Mouse (Mus musculus) gastrocnemius, postnatal 10 days (tissue): ENCODE results near the gene Gm44579. TPM values are rescaled to one million over a fixed set of nuclear protein-coding genes. Genes with fewer than 3 reads are reported as not detected.

Source experiments
- total RNA-seq, 2 experiments: library from RNA; stranded (reverse); gene quantifications; 2 replicates each; pipeline ENCODE4 v1.2.3; 2021

Gm44579 gene
- total RNA-seq, 2 experiments from 2014 or later: not detected

Other genes starting within 250 kb of the Gm44579 start
- 10 to 100 TPM; 33.3 to 33.7 TPM for gene Col2a1, start 216.3 kb downstream of the Gm44579 start, total RNA-seq
- 1,000 to 10,000 TPM; 1,073 to 1,245 TPM for gene Pfkm, start 128.4 kb downstream of the Gm44579 start, total RNA-seq
- 10 to 100 TPM in 1 of 2 experiments, 1 to 10 TPM in 1; 9.6 to 13.3 TPM for gene Senp1, start 127.2 kb downstream of the Gm44579 start, total RNA-seq
- gene Asb8, start 55.4 kb downstream of the Gm44579 start, total RNA-seq: 100 to 1,000 TPM; 137 to 157 TPM
- not detected for gene Ccdc184, start 53.8 kb downstream of the Gm44579 start, total RNA-seq
- gene Olfr288, start 25.4 kb downstream of the Gm44579 start, total RNA-seq: not detected
- gene Olfr287, start 79 bp upstream of the Gm44579 start, total RNA-seq: not detected
- not detected for gene Olfr286, start 13.5 kb upstream of the Gm44579 start, total RNA-seq
- gene H1fnt, start 36.3 kb upstream of the Gm44579 start, total RNA-seq: not detected
- 10 to 100 TPM; 13.7 to 14.1 TPM for gene Zfp641, start 75.2 kb upstream of the Gm44579 start, total RNA-seq
- gene Olfr285, start 96.4 kb upstream of the Gm44579 start, total RNA-seq: not detected
- gene Olfr284, start 120.0 kb upstream of the Gm44579 start, total RNA-seq: not detected
- gene Olfr283, start 160.0 kb upstream of the Gm44579 start, total RNA-seq: not detected
- not detected for gene Olfr282, start 210.2 kb upstream of the Gm44579 start, total RNA-seq
- not detected for gene Olfr281, start 231.6 kb upstream of the Gm44579 start, total RNA-seq
- gene OR5BS1P, start 248.9 kb upstream of the Gm44579 start, total RNA-seq: not detected